Mouse (Mus musculus) T-cell, adult 2 months (primary cell): ENCODE results near the gene Zscan4c.
"Not testable (repeated sequence)": the region's sequence is repeated elsewhere in the genome, so short reads cannot be mapped to it uniquely, and the experiment has no call there.

Experiments used
- DNase-seq: peaks from one replicate; pipeline ENCODE4 v3.0.0; 2022; ENCODE audit warnings: low spot score

Gene Zscan4c

DNA sequence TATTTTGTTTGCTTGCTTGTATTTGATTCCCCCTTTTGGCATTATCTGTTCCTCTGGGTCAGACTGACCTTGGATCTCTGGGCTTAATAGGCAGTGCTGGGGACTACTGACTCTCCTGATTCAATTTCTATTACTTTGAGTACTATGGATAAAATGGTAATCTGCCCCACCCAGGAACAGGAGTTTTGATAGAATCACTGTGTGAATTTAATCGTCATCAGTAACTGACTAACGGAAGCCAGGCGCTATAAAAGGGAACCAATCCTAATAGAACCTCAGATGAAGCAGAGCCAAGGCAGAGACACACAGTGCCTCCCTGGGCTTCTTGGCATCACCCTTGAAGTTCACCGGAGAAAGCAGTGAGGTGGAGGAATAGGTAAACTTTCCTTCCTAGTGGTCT is at the start of gene Zscan4c:
Gene Zscan4c (plus strand): TSS at position 301 of the 400 bp plus-strand sequence.
- DNase-seq: not testable (repeated sequence)
